Mouse (Mus musculus) kidney, postnatal 25 days (tissue): ENCODE measurements at regions not wholly inside any gene's neighbourhood (a gene's known extent, or its start where the extent isn't known, plus 50 kb on each side); places are given as distances from the start of the nearest gene placed in this dataset.

Experiments
- DNase-seq, 2 experiments: peaks; one replicate each; pipeline ENCODE4 v3.0.0; 2021; ENCODE audit warnings: mixed read lengths in 2 of 2

- DNase-seq = peak; percentile 11 to 44
These were observed 599.7 kb upstream of the Adamts5 start for GRCm38 (mm10) chr16:86501074-86501952.

GRCm38 (mm10) chr16:86475145-86475544 lies 573.5 kb upstream of the Adamts5 start:
- DNase-seq = peak; percentile 33 to 63

GRCm38 (mm10) chr16:86473059-86473740 lies 571.6 kb upstream of the Adamts5 start:
- DNase-seq = peak in 1 of 2 experiments; percentile 35

- DNase-seq = no peak
These were observed 559.4 kb upstream of the Adamts5 start for GRCm38 (mm10) chr16:86461073-86461472.

GRCm38 (mm10) chr16:86456649-86457048 lies 555.0 kb upstream of the Adamts5 start:
- DNase-seq = no peak

- DNase-seq = no peak
These were observed 553.2 kb upstream of the Adamts5 start for GRCm38 (mm10) chr16:86454810-86455209.

- DNase-seq = no peak
These were observed 552.4 kb upstream of the Adamts5 start for GRCm38 (mm10) chr16:86454031-86454430.

GRCm38 (mm10) chr16:86448478-86449160 lies 547.0 kb upstream of the Adamts5 start:
- DNase-seq = no peak

GRCm38 (mm10) chr16:86419458-86419857 lies 517.8 kb upstream of the Adamts5 start:
- DNase-seq = peak; percentile 81 to 92

- peak in 1 of 2 experiments; percentile 41 for DNase-seq
These were observed 502.7 kb upstream of the Adamts5 start for GRCm38 (mm10) chr16:86404309-86404708.

GRCm38 (mm10) chr16:86401381-86401780 lies 499.8 kb upstream of the Adamts5 start:
- DNase-seq = no peak

GRCm38 (mm10) chr16:86399288-86399687 lies 497.7 kb upstream of the Adamts5 start:
- DNase-seq = no peak

GRCm38 (mm10) chr16:86397521-86397920 lies 495.9 kb upstream of the Adamts5 start:
- no peak for DNase-seq

- peak; percentile 51 to 81 for DNase-seq
These were observed 487.6 kb upstream of the Adamts5 start for GRCm38 (mm10) chr16:86389063-86389723.

- no peak for DNase-seq
These were observed 486.5 kb upstream of the Adamts5 start for GRCm38 (mm10) chr16:86388128-86388527.

GRCm38 (mm10) chr16:86377991-86378390 lies 476.4 kb upstream of the Adamts5 start:
- DNase-seq = peak in 1 of 2 experiments; percentile 46

- no peak for DNase-seq
These were observed 470.0 kb upstream of the Adamts5 start for GRCm38 (mm10) chr16:86371652-86372051.

GRCm38 (mm10) chr16:86368449-86368848 lies 466.8 kb upstream of the Adamts5 start:
- peak; percentile 11 to 30 for DNase-seq

- DNase-seq = no peak
These were observed 464.6 kb upstream of the Adamts5 start for GRCm38 (mm10) chr16:86366197-86366596.

GRCm38 (mm10) chr16:86361099-86361498 lies 459.5 kb upstream of the Adamts5 start:
- DNase-seq = no peak

- no peak for DNase-seq
These were observed 453.4 kb upstream of the Adamts5 start for GRCm38 (mm10) chr16:86355036-86355435.

GRCm38 (mm10) chr16:86347753-86348152 lies 446.1 kb upstream of the Adamts5 start:
- no peak for DNase-seq

- DNase-seq = no peak
These were observed 445.3 kb upstream of the Adamts5 start for GRCm38 (mm10) chr16:86346916-86347315.
